Mouse (Mus musculus) T-helper 17 cell (primary cell): ENCODE measurements around the gene Abcc10.

Experiments used
- in situ Hi-C, 2 experiments: fragments of 300-600 bp; cut with MboI, MseI; formaldehyde crosslinking; loops; 1 replicate in 1 of 2; 2 replicates in 1 of 2; pipeline ENCODE4 v1.15.1; 2025; ENCODE audit warnings: high pct_unique_total_duplicates in 2 of 2

The Abcc10 gene

DNA sequence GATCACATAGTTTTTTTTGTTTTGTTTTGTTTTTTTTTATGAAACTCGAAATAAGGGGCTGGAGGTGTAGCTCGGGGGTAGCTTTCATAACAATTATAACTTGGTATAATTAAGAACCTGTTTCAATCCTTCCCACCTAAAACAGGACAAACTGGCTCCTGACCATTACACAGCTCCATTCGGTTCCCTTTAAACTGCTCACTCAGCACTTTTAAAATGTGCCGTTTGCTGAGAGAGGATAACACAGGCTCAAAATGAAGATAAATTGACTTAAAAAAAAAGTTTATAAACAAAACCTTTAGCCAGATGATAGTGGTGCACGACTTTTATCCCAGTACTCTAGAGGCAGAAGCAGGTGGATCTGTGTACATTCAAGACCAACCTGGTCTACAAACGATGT is 42.7 kb downstream of the Abcc10 start:
- in situ Hi-C loops, result no loop called here

DNA sequence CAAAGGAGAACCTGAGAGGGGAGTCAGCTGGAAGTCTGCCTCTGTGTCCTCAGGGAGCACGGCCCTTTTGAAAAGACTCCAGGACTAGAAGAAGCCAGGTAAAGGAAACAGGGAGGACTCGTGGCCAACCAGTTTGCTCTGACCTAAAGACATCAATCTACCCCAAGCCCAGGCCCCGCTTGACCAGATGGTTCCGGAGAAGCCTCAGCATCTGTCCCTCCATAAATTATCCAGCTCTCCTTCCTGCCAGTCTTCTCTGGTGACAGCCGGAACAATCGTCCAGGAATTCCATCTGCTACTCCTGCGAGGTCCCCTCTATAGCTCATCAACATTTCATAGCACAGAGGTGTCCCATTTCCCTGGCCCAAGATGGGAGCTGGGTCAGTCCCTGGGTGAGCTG is 43.5 kb downstream of the Abcc10 start:
- in situ Hi-C loops, result no loop called here

DNA sequence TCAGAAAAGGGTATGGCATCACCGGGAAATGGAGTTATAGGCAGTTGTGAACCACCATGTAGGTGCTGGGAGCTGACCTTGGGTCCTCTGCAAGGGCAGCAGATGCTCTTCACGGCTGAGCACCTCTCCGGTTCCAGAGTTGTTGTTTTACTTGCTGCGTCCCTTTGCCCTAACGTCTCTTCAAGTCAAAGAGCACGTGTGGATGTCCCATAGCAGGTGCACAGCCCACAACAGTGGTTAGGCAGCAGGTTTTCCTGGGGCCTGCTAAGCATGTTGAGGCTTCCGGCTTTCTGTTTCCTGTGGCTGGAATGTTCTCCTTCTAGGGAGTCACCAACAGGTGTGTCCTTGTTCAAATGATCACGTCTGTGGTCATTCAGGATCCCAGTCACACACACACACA is 44.2 kb downstream of the Abcc10 start:
- in situ Hi-C loops, result no loop called here

DNA sequence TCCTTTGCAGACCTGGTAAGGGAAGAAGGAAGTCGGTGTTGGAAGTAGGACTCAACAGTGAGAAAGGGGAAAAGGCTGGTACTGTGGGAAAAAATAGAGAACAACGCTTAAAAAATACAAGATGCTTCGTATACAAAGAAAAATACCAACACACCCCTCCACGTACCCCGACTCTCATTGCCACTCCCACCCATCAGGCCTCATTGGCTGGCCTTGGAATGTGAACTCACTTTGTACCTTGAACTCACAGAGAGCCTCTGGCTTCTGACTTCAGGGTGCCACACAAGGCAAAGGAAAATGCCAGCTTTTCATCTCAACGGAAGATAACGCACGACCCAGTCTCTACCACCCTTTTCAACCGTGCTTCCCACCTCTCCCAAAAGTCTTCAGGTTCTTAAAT is 45.0 kb downstream of the Abcc10 start:
- in situ Hi-C loops, result no loop called here

DNA sequence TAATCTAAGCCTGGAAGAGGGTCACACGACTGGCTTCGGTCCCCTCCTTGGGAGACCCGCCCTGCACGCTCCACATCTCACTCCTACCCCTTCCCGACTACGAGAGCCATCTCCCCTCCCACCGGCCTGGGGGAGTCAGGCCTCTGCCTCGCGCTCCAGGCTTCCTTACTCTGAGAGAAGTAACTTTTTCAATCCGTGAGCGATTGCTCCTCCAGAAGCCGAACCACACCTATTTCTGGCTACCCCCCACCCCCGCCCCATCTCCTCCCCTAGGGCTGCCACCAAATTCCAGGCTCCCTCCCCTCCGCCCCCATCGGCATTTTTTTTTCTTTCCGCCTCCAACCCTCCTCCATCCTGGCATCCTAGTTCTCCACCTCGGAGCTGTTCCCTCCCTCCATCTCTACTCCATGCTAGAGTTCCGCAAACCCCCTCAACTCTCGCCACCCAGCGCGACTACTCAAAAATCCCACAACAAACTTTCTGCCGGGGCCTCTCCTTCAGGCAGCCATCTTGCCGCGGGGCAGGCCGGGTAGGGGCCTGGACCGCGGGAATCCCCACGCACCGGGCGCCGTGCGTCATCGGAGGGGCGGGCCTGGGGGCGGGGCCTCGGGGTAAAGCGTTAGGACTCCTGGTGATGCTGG is 45.5 kb downstream of the Abcc10 start, which contains the start of gene Tjap1:
TSS of gene Tjap1 (minus strand) at position 544 of the 641 bp plus-strand sequence.
- in situ Hi-C loops, result no loop called here

DNA sequence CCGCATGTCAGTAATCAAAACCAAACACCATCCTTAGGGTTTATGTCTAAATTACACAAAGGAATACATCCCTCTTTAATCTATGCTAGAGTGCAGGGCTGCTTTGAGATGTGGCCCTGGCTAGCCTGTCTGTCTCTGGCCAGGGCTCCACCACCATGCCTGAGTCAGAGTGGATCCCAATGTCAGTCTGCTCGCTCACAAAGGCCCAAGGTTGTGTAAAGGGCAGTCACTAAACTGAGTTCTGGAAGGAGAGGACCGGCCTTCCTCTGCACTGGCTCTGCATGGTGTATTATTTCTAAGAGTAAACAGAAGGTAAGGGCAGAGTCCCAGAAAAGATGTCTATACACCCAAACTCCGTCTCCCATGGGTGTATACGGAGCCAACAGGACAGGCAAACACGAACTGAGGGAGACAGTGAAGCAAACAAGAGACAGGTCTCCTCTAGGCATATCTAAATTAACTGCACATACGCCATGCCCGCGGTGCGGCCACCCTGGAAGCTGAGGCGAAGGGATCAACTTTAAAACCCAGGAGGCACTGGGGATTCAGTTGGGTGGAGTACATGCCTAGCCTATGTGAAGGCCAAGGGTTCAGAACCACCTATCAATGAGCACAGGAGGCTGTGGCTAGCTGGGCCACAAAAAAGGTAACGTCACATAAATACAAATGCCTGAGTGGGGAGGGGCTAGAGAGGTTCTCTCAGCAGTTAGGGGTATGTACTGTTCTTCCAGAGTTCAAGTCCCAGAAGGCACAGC is 50.0 kb downstream of the Abcc10 start:
- in situ Hi-C loops, result no loop called here

DNA sequence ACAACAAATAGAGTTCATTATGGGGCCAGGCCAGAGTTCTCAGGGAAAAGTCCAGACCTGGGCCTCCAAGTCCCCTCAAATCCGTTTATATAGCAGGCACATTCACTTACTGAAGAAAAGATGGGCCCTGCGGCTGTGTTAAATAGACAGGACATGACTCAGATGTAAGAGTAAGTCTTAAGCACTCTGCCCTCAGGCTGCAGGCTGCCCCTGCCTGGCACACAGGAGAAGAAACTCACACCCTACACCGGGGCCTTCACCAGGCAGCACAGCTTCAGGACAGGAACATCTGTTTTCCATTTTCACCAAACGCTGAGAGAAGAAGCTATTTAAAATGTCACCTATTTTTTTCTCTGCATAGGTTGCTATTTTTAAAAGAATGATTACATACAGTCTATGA is 50.6 kb downstream of the Abcc10 start:
- in situ Hi-C loops, result no loop called here

DNA sequence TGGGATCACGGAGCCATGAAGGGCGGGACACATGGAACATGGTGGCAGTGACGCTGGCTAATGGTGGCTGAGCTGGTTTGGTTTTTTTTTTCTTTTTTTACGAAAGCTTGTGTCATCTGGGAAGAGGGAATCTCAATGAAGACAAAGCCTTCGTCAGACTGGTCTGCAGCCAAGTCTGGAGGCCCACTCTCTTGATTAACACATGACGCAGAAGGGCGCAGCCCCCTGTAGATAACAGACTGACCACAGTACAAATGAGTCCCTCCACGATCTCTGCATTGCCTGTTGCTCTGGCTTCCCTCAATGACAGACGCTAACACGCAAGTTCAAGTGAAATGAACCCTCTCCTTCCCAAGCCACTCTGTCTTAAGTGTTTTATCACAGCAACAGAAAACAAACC is 52.6 kb downstream of the Abcc10 start:
- in situ Hi-C loops, result no loop called here

DNA sequence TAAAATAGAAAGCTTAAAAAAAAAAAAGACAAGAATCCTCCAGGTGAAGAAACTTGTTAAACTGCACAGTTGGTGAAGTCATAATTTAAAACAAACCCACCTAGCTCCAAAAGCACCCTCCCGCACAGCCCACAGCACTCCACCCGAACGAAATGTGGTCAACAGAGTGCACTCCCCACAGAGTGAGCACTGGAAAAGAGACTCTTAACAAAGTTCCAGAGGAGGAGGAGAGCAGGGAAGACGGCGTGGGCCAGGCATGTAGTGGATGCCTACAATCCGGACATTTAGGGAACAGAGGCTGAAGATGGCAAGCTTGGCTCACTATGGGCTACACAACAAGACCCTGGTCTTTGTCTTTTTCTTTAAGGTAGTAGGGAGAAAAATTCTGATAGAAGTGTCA is 53.1 kb downstream of the Abcc10 start:
- in situ Hi-C loops, result no loop called here

DNA sequence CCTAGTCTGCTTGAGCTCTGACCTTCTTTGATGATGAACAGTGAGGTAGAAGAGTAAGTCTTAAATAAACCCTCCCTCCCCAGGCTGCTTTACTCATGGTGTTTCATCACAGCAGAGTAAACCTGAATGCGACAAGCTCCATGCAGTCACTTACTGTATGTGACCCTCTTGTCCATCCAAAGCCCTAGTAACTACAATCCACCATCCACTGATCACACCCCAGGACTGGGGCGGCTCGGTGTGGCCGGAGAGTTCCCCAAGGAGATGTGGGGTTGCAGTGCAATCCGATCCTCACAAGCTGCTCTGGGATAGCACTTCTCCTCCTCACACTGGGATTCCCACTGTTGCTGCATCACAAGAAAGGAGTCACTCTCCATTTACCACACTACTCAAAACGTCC is 53.7 kb downstream of the Abcc10 start:
- in situ Hi-C loops, result no loop called here

DNA sequence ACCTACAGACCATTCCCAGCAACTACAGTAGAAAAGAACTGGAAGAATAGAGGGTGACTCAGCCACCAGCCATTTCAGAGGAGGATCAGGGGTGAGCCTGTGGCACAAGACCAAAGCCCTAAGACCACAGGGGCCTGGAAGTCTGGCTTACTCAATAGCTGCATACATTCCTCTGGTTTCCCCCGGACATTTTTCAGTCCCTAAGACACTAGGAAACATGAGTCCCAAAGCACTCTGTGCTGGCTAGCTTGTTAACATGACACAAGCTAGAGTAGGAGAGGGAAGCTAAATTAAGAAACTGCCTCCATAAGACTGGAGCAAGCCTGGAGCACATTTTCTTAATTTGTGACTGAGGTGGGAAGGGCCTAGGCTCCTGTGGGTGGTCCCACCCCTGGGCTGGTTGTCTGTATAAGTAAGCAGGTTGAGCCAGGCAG is 54.3 kb downstream of the Abcc10 start:
- in situ Hi-C loops, result no loop called here

DNA sequence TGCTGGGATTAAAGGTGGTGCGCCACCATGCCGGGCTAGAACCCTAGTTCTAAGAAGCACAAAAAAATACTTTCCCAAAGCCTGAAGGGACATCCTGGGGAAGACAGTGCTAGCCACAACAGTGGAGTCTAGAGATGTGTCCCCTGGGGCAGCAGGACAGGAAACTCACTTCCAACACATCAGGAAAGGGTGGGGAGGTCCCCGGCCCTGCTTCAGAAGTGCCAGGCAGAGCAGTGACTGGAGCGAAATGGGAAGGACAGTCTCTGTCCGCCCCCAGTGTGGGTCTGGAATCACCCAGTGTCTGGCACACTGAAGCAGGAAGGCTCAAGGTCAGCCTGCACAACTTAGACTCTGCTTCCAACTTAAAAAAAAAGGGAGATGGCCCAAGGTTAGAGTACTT is 55.5 kb downstream of the Abcc10 start:
- in situ Hi-C loops, result no loop called here

DNA sequence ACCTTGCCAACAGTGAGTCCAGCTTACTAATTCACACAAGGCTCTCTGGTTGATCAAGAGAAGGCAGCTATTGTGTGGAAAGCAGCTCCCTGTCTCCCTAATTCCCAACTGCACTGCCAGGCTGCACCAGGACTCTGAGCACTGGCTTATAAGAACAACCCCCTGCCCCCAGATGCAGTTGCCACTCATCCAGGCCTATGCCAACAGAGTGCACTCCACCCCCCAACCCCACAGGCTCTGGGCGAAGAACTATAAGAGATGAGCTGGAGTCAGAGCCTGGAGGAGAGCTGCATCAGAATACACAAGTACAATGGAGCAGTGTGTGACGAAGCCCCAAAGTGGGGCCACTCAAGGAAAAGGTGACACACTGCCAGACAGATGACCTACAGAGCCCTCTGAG is 56.1 kb downstream of the Abcc10 start:
- in situ Hi-C loops, result no loop called here

DNA sequence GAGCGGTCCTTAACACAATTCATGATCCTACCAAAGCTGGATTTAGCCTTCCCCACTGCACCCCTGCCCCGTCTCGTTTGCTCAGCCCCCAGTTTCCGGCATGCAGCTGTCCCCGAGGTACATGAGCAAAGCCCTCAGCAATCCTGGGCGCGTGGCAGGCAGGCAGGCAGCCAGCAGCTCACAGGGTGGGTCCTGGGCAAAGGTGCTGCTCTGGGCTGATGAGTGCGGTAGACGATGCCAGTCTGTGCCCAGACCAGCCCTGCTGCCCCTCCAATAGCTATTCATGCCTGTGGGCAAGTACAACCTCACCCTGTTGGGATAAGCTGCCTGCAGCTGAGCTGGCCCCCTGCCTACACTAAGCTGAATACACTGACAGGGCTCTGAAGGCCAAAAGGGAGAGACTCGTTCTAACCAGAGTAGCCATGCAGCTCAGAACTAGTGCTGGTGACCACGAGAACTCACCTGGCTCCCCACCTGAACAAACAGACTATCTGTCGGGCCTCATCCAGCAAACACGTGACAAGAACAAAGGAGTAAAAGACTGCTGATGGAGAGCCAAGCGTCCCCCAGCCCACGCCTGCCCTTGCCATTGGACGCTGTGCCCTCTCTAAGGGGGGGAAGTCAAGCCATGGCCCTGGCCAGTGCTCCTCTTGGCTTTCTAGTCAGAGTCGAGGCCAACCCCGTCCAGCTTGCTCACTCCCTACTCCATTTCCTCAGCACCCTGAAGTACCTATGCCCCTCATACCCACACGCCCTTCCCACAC is 58.2 kb downstream of the Abcc10 start:
- in situ Hi-C loops, result no loop called here

DNA sequence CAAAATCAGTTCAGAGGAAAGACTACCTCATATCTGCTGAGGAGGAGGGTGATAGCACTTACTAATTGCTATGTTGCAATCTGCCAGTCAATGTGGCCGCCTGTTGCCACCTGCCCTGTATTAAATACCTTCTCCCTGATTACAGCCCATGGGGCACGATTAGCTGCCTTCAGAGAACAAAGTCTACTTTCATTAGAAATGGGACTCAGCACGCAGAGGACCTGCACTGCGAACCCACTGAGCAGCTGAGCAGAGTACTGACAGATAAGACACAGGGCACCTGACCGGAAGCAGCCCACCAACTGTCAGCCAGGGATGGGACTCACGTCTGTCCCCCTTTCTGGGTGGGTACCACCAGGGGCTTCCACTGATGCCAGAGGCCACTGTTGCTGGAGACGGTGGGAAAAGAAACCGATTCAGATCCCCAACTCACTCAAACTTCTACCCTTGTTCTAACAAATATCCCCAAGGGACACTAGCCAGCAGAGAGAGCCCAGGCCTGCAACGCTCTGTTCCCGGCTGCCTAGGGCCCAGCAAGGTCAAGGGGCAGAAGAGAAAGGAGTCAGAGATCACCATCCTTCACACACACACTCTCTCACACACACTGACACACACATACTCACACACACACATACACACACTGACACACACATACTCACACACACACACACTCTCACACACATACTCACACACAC is 60.0 kb downstream of the Abcc10 start:
- in situ Hi-C loops, result no loop called here

DNA sequence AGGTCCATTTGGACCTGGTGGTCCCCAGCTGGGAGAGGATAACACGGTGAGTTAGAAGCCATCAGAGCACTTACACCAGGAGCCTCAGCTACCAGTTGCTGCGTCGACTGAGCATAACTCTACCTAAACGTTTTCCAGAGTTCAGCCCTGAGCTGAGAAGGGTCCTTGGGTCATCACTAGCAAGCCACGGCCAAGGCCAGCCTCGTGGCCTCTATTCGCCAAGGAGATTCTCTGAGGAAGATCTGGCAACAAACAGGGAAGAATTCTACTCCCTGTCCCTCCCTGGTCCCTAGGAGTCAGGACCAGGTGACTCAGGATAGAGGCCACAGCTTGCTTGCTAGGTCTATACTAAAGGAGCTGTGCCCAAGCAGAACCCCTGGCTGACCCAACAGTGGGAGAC is 60.6 kb downstream of the Abcc10 start:
- in situ Hi-C loops, result no loop called here

DNA sequence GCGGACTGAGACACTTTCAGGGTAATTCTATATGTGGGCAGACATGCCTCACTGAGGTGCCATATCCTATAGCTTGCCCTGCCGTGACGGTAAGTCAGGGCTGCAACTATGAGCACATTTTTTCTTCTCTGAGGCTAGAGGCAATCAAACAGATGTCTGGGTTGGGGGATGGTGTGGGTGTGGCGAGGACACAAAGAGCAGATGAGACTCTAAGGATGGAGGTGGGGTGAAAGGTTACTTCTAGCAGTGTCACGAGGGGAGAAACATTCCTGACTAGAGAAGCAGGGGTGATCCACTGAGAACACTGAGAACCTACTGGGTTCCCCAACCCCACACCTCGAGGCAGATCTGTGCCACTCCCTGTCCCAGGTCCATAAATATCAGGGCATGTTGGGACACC is 61.2 kb downstream of the Abcc10 start:
- in situ Hi-C loops, result no loop called here

DNA sequence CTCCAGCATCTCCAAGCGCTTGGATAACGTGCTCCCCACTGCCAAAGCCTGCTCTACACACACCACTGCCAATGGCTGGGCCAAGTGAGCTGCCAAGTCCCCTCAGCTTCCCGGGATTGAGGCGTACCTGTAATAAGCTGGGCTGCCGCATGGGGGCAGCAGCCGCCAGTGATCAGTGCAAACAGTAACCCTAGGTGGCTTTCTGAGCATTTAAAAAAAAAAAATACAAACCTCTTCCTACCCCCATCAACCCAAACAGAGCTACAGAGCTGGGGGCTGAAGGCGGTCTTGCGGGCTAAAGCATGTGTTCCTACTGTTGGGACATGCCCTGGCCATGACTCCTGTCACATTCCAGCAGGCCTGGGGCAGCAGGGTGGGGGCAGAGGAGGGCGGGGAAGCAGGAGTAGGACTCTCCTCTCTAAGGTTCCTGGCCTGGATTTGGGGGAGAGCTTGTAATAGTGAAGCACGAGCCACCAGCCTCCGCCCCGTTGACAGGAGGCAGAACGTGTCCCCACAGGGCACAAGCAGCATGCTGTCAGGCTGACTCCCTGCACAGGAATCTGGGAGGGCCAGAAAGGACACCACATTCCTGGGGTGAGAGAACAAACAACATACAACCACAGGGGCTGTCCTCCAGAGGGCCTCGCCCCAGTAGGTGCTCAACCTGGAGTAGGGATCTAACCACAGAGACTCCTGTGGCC is 62.1 kb downstream of the Abcc10 start:
- in situ Hi-C loops, result no loop called here

DNA sequence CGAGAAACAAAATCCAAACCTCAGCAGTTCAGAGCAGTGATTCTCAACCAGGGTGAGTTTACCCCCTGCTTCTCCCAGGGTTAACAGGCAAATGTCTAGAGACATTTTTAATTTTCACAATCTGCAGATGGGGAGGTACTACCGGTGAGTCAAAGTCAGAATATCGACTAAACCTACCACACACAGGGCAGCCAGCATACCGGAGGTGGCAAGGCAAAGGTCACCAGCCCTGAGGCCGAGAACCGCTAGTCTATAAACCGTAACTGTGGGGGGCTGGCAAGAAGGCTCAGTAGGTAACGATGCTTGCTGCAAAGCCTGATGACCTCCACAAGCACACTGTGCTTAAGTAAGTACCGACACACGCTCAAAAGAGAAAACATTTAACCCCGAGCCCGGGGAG is 62.6 kb downstream of the Abcc10 start:
- in situ Hi-C loops, result no loop called here

DNA sequence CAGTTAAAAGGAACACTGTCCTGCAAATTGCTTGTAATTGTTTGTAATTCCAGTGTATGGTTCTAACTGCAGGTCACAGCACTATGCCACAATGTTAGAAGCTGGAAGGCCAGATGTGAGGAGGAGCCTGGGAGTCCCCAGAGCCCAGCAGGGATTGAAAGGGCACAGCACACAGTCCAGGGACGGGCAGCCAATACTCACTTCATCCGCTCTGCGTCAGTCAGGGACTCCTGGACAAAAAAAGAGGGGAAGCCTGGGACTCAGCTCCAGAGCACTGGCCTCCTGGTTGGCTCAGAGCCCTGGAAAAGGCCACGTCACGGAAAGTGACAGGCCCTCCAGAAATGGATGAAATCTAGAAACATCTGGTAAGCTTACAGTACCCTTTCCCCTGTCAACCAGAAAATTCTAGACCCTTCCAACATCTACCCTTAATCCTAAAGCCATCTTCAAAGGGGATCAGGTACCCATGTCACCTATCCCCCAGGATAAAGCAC is 65.9 kb downstream of the Abcc10 start:
- in situ Hi-C loops, result no loop called here

DNA sequence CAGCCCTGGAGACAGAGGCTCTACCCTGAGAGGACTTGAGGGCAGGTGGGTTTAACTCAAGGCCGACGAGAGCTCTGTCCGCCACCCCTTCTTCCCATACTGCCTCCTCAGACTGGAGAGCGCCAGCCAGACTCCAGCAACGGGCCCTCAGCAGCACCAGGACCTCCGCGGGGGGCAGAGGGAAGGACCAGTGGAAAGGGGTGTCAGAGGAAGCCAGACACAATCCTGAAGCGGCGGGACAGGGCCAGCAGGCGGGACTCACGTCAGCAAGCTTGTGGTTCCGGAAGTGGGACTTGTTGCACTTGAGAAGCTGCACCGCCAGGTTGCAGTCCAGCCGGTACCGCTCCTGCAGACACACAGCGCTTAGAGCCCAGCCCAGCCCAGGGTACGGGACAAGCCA is 68.5 kb downstream of the Abcc10 start:
- in situ Hi-C loops, result no loop called here
